Mouse (Mus musculus): Measurements from ENCODE around the gene E2f2.

E2f2 gene

DNA sequence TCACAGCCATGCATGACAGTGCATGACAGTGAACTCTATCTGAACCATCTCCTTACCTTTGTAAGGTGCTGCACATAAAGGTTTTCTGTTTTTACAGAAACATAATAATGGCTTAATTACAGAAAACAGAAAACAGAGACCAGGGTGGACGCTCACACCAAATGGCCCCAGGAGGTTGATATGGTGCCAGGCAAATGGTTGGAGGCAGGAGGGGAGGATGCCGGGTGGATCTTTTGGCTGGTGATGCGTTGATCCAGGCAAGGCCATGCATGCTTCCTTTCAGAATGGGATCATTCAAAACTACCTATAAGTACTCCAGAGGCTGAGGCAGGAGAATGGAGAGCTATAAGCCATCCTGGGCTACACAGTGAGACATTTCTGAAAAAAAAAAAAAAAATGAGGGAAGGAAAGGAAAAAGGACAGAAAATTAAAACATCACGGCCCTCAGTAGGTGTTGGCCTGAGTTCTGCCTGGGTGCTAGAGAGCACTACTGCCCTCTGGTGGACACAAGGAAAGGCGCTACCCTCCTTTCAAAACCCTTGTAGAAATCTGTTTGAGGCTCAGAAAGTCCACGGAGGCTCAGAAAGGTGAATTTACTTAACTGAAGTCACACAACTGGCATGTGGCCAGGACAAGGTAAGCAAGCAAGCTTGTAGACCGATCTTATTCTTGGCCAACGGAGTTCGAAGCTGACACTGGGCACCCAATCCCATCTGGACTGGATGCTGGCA, 27.5 kb downstream of the E2f2 start:
- peak; percentile 24 to 44 for DNase-seq (ENCODE audit: low spot score in 2 of 2)

GRCm38 (mm10) chr4:136202509-136202908, 30.3 kb downstream of the E2f2 start:
- DNase-seq (ENCODE audit: low spot score in 2 of 2), result peak; percentile 42 to 62

DNA sequence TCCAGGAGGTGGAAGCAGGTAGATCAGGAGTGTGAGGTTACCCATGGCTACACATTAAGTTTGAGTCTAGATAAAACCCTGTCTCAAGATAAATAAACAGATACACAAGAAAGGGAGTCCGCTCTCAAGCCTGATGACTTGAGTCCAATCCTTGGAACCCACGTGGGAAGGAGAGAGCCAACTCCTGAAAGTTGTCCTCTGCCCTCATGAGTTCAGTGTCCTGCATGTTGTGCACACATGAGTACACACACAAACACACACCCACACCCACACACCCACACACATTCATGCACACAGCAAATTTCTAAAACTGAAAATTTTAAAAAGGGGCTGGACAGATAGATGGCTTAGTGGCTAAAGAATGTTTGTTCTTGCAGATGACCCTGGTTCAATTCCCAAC, 32.6 kb downstream of the E2f2 start:
- DNase-seq (ENCODE audit: low spot score in 2 of 2), result no peak

- DNase-seq (ENCODE audit: low spot score in 2 of 2), result peak; percentile 87 to 91
Measured at GRCm38 (mm10) chr4:136206033-136206893, 34.1 kb downstream of the E2f2 start, which contains the start of gene Asap3. Gene Asap3, plus strand, starts transcription at chr4:136206365.

GRCm38 (mm10) chr4:136206943-136207342, 34.7 kb downstream of the E2f2 start:
- DNase-seq (ENCODE audit: low spot score in 2 of 2), result no peak

DNA sequence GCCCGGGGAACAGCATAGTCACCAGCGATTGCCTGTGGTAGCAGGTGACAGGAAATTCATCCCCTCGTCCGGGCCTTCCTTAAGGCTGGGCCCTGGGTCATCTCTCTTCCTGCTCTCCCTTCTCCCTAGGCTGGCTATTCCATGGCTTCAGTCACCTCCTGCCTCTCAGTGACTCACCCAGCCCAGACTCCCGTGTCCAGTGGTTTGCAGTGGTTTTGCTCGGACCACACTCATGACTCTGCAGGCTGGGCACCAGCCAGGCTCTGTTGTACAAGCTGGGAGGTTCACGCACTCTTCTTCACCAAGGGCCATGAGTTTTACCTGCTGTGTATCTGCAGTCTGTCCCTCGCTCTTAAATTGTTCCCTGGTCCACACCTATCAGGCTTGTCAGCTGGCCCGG, 38.7 kb downstream of the E2f2 start:
- DNase-seq (ENCODE audit: low spot score in 2 of 2), result no peak

- no peak for DNase-seq (ENCODE audit: low spot score in 2 of 2)
Measured at GRCm38 (mm10) chr4:136213629-136214028, 41.4 kb downstream of the E2f2 start.

DNA sequence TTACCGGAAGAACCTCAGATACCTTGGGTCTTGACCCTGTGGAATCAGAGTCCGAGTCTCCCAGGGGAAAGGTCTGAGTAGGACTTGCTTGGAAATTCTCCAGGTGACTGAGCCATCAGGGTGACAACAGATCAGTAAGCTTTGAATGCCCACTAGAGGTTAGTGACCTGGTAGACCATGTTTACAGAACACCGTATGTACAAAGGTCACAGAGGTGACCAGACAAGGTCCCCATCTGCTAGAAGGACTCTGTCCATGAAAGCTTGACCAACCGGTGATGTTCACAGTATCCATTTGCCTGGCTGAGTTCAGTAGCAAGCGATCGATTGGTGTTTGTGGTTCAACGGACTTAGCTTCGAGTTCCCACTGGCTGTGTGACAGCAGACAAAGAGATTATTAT, 42.6 kb downstream of the E2f2 start:
- DNase-seq (ENCODE audit: low spot score in 2 of 2), result no peak

DNA sequence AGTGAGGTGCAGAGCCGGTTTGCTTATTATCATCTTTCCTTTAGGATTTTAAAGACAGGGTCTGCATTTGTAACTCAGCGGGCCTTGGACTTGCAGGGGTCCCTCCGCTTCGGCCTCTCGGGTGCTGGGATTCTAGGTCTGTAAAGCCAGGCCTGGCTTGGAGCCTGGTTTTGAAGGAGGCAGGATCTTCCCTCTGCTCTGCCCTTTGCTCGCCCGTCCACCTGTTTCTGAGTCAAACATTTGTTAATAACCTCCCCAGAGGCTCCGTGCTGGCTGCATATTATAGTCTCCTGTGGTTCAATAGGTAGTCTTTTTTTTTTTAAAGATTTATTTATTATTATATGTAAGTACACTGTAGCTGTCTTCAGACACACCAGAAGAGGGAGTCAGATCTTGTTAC, 43.4 kb downstream of the E2f2 start:
- no peak for DNase-seq (ENCODE audit: low spot score in 2 of 2)

- no peak for DNase-seq (ENCODE audit: low spot score in 2 of 2)
Measured at GRCm38 (mm10) chr4:136217063-136217462, 44.9 kb downstream of the E2f2 start.

GRCm38 (mm10) chr4:136218595-136219214, 46.5 kb downstream of the E2f2 start:
- no peak for DNase-seq (ENCODE audit: low spot score in 2 of 2)

- DNase-seq (ENCODE audit: low spot score in 2 of 2), result no peak
Measured at GRCm38 (mm10) chr4:136220133-136220775, 48.1 kb downstream of the E2f2 start.

DNA sequence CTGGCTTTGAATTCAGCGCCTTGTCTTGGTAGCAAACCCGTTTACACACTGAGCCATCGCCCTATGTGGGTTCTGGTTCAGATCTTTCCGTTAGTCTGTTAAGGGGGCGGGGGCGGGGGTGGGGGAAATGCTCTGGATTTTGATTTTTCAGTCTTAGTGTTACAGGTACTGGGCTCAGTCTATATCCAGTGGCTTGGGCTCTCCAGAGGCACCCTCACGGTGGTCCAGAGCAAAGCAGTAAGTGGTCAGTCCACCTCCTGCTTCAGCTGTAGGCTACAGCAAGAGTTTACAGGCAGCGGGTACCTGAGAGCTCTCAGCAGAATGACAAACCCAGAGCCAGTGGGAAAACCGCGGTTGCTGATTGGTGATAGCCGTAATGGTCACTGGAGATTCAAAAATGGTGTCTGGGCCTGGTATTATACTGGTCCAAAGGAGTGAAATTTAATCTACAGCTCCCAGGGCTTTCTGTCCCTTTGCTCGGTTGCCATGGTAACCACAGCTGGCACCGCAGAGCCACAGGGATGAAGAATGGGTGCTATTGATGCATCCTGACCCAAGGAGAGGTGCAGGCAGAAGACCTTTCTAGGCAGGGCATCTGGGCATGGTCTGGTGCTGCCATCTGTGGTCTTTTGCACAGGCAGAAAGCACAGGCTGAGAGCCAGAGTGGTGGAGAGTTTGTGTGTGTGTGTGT, 51.5 kb downstream of the E2f2 start:
- DNase-seq (ENCODE audit: low spot score in 2 of 2), result no peak

DNA sequence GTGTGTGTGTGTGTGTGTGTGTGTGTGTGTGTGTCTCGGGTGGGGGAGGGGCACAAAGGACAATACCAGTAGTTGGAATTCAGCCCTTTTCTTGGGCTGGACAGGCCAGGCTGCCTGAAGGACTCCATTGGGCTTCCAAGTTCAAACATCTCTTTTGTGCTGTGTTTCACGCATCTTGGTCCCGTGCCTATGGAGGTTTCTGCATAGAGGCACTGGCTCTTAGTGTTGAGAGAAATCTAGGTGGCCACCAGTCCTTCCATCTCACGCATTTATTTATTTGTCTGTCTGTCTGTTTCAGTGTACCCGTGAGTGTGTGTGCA, 52.0 kb downstream of the E2f2 start:
- DNase-seq (ENCODE audit: low spot score in 2 of 2), result no peak

DNA sequence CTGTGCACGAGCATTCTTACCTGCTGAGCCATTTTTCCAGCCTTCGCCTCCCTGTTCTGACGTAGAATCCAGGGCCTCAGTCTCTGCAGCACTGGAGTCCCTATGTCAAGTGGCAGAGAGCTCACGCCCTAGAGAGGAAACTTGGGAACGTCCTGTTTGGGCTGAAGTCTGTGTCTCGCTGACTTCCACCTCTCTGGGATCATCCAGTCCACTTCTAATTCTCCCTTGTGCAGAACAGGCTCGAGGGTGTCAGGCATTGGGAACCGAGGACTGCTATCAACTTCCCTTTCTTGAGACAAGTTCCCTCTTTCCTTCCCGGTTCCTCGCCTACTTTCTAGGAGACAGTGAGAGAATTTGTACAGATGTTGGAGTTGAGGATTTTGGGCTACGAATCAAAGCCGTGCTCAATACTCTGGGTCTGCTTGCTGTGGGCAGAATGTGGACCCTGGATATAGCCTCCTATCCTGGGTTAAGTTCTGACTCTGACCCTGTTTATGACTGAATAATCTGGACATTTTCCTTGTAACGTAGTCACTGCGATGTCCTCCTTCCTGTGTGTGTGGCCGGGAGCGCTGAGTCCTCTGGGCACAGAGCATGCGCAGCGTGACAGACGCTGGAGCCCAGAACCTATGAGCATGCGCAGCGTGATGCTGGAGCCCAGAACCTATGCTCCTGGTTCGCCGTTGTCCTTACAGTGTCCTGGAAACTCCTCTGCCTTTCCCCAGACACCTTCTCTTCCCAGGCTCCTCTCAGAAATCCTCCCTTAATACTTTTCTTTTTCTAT, 52.7 kb downstream of the E2f2 start:
- DNase-seq (ENCODE audit: low spot score in 2 of 2), result no peak

GRCm38 (mm10) chr4:136227408-136227807, 55.2 kb downstream of the E2f2 start:
- DNase-seq (ENCODE audit: low spot score in 2 of 2), result no peak

DNA sequence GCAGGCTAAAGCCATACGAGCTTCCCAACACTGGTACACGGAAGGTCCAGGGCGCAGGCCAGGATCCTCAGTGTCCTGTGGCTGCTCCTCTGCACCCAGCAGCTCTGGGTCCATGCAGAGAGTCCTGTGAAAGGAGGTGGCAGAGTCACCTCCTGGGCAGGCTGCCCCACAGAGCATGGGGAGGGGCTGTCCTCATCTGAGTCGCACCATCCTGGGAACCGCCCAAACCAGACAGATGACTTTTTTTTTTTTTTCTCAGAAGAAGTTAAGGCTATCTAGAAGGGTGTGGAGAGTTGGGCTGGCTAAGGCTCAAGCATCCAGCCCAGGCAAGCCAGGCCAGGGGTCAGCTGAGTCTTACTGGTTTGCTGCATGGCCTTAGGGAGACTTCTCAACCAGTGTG, 56.4 kb downstream of the E2f2 start:
- no peak for DNase-seq (ENCODE audit: low spot score in 2 of 2)

DNA sequence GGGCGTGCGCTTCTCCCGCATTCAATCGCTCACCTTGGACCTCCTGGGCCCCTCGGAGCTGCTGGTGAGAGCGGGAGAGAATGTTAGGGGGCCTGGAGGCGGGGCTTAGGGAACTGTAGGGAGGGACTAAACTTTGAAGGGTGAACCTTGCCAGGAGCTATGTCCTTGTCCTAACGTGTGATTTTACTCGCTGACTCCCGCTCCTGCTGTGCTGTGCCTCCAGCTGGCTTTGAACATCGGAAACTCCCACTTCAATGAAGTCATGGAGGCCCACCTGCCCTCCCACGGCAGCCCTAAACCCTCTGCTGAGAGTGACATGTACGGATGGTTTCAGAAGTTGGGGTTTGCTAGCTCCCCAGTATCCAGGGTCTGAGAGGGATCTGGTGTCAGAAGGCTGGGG, 66.5 kb downstream of the E2f2 start:
- no peak for DNase-seq (ENCODE audit: low spot score in 2 of 2)

- no peak for DNase-seq (ENCODE audit: low spot score in 2 of 2)
Measured at GRCm38 (mm10) chr4:136239111-136239510, 66.9 kb downstream of the E2f2 start.

DNA sequence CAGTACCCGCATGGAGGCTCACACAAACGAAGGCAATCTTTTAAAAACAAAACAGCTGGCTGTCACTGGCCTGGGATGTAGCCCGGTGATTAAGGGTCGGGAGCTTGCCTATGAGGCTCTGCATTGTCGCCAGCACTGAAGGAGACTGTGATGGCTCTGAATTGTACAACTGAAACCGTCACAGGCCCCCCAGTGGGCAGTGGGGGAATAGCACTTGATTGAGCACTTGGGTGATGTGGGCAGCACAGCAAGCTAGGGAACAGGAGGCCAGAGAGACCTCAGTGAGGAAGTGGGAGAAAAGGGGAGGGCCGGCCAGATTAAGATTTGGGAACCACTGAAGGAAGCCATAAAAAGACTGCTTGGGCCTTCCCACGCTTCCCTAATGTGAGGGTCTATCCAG, 67.4 kb downstream of the E2f2 start:
- peak; percentile 72 to 74 for DNase-seq (ENCODE audit: low spot score in 2 of 2)

GRCm38 (mm10) chr4:136240123-136240522, 67.9 kb downstream of the E2f2 start:
- DNase-seq (ENCODE audit: low spot score in 2 of 2), result no peak
